Mouse (Mus musculus) embryo, embryonic 10.5 days (tissue): ENCODE measurements at regions not wholly inside any gene's neighbourhood (a gene's known extent, or its start where the extent isn't known, plus 50 kb on each side); places are given as distances from the start of the nearest gene placed in this dataset.

Experiments
- DNase-seq: peaks from one replicate; pipeline ENCODE4 v3.0.0-alpha.2; 2015; ENCODE audit warnings: low spot score

DNA sequence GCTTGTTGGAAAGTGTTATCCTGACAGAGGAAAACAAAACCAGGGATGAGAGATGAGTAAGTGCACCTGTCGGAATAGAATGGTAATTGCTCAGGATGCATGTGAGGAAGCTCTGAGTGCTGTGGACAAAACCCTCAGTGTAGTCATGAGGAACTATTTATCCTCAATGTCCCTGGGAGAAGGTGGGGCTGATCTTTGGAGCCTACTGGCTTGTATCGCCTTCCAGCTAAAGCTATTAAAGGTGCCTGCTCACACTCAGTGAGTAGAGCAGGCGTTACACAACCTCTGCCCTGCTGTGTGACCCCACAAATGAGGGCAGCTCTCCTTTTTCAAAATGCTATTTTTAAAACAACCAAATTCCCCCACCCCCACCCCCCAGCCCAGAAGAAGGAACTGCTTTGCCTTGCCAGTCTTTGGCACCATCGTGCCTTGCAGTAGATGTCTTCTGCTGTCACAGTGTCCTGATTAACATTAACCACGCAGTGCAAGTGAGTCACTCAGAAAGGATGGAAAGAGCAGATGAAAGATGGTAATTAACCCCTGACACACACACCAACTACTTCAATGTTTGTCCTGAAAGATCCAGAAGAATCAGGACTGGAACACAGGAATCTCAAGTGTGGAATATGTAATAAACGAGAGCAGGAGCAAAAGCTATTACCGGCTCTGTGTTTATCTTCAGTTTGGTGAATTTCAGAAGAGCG, 440.8 kb upstream of the Tnp1 start:
- no peak for DNase-seq

DNA sequence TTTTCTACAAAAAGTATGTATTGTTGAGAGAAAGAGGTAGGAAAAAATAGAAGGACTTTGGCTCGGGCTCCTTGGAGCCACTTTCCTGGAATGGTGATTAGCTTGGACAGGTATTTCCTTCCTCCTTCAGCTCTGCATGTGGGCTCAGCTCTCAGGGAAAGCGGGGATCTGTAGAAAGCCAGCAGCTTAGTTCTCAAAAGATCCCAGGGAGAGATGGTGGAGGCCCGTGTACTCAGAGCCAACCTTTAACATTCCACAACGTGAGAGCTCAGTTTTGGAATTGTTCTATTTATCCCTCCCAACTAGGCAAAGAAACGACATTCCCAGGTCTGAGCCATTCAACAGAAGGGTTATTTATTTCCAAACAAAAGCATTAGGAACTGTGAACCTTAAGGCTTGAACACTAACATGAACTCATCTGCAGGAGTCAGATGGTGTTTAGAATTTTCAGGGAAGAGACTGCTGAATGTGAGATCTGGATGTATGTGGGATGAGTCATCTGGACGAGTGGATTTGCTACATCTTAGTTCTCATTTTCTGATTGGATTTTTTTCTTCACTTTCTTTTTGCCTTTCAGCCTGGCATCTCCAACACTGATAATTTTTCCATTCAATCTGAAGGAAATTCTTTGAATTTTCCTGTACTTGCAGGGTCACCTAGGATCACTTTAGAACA, 428.6 kb upstream of the Tnp1 start:
- DNase-seq, result no peak

DNA sequence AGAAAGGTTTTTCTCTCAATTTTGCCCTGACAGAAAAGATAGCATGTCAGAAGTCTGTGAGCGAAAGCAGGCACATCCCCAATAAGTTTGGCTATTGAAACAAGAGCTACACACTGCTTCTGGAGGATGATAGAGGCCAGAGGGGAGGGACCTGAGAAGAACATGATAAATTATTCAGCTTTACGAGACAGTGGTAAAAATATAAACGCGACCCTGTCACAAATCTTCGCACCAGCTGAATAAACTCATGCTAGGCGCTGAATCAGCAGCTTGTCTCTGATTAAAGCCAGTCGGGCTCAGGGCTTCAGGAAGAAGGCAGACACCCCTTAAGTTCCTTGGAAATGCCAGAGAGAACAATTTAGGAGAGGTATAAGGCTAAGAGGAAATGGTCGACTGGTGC, 422.7 kb upstream of the Tnp1 start:
- peak; percentile 54 for DNase-seq

DNA sequence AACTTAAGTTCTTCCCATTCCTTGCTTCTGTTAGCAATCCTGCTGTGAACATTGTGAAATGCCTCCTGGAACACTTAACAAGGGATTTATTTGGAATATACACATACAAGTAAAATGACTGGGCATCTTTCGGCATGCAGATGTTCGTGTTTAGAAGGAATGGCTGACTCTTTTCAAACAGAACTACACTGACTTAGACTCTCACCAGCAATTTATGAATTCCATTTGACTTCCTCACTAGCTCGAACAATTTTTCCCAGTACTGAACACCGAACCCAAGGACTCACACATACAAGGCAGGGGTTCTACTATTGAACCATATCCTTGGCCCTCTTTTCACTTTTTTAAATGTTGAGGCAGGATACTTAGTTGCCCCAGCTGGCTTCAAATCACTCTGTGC, 412.4 kb upstream of the Tnp1 start:
- no peak for DNase-seq

DNA sequence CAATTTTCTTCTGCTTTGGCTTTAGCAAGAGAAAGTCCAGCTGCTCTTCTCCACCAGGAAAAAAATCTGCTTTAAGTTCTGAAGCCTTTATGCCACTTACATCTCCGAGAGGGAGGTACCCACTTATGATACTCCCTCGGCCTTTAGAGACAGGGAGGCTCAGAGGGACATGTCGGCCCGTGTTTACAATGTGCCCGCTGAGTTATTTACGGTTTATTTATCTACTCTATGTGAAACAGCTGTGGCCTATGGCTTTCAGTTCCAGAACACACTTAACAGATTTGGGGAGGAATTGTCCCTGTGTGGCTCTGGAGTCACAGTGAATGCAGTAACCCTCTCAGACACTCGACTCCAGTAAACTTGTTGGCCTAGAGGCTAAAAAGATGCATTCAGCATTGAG, 409.3 kb upstream of the Tnp1 start:
- DNase-seq, result peak; percentile 43

DNA sequence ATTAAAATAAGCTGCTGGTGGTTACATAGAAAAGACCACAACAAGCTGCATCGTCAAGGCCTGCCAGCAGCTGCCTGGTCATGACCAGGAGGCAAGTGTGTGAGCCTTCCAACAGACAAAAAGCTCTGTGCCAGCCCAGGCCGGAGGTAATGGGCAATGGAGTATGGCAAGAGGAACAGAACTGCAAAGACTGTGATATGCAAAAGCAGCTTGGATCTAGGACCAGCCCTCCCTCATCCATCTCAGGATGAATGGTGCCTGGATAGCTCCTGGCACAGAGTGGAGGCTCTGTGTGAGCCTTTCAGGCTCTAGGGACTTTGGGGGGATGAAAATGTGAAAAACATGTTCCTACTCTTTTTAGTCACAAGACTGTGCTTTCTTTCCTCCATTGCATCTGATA, 402.5 kb upstream of the Tnp1 start:
- no peak for DNase-seq

DNA sequence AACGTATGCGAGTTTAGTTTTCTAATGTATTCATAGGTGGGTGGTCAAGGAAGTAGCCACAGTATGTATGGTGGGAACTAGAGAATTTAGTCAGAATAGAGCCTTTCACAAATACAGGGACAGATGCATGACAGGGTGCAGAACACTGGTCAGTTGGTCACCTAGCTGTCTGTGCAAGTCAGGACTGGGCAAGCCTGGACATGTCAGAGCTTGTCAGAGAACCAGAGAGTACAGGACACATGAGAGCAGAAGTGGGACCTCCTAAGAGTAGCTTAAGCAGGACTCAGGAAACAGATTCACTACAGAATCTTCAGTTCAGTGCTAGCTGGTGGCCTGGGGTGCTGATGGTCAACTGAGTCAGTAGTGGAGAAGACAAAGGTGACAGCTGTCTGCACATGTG, 395.7 kb upstream of the Tnp1 start:
- no peak for DNase-seq

DNA sequence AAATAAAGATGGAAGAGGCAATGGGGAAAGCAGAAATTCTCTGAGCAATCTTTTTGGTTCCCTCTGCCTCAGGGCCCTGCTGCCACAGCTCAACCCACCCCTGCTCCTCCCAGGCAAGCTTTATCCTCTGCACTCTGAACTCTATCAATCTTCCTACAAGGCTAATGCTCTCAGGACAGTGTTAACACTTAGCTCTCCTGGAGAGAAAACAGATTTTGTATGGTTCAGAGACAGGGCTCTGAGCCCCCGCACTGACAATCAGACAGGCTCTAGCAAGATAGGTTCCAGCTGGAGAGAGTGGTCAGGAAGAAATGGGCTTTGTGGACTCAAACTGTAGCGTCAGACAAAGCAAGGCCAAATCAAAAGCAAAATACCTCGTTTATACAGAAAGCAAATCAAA, 383.5 kb upstream of the Tnp1 start:
- DNase-seq, result peak; percentile 58

DNA sequence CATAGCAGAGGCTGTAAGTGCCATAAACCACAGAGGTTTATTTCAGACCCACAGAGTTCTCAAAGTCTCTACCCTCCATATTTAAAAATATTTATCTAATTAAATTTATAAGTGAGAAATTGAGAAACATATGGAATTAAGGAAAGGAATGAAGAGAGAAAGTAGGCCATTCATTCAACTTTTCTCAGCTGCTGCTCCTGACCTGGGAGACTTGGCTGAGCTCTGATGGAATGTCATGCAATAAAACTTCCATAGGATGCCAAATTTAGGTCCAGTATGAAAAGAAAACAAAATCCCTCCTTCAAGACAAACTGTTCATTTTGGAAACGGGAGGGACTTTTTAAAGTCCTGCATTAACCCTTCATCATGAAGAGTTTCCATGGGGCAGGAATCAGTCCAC, 379.3 kb upstream of the Tnp1 start:
- no peak for DNase-seq

DNA sequence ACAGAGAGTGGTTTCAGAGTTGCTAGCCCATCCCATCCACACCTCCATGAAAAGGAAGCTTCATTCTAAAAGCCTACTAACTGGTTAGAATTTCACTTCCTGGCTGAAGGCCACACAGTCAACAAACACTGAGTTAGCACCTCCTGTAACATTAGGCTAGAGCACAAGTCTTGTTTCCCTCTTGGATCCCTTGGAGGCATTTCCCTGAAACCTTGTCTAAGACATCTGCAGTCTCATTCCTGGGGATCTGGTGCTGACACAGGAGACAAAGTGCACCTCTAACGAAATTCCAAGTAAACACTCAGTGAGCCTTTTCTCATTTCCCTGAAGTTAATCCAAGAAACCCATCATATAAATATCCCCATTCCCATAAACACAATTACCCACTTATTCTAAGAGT, 378.8 kb upstream of the Tnp1 start:
- no peak for DNase-seq

DNA sequence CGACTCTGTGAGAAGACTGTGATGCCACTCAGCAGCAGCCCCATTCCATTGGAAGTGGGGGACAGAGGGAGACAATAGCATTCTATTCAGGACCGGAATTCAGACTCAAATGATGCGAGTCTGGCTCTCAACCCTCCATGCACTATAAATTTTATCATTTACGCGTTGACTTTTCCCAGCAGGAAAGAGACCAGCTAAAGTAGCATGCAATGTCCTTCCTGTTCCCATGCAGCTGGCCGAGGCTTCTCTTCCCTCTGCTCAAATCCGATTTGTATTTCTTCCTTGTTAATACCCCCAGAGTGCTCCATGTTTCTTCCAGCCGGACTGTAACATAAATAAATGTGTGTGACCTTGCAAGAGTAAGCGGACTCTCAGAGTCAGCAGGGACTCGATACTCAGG, 376.4 kb upstream of the Tnp1 start:
- DNase-seq, result no peak

DNA sequence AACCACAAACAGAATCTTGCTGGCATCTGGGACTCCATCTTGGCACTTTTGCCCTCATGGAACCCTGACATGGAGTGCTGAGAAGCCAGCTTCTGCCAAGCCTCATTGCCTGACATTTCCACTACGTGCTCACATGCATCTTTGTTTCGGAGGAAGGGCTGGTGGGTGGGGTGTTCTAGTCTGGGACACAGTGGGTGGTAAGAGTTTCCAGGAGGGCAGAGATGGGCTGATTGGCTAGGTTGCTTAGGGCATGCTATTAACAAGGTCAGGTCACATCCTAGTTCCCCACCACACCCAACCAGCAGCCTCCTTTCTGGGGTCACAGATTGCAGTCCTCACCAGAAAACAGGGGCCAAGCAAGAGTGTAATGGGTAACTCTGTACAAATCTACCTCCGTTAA, 374.3 kb upstream of the Tnp1 start:
- no peak for DNase-seq

DNA sequence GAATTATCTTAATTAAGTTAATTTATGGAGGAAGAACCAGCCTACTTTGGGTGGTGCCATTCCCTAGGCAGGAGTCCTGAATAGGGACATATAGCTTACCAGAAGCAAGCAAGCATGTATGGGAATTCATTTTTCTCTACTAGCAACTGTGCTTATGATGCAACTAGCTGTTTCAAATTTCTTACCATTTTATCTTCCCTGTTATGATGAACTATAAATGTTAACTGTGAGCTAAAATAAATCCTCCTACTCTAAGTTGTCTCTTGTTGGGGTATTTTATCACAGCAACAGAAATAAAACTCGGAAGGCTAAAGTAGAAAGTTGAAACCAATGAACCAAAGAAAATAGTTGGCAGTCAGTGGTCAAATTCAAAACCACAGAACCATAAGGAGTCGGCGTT, 373.5 kb upstream of the Tnp1 start:
- DNase-seq, result no peak

DNA sequence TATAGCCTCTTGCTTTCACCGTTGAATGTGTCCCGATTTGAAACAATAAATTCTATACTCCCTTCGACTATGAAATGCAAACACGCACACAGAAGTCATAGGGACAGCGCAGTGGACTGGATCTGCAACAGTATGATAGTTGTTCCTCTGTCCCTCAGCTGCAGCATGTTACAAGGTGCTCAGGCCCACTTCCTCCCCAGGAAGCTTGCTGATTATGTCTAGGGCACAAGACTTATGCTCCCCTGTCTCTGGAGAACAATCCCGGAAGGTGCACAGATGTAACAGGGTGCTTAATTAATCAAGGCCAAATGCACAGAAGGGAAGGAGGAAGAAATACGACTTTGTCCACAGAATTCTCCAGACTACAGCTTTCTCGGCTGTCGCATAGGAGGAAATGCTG, 365.9 kb upstream of the Tnp1 start:
- no peak for DNase-seq

DNA sequence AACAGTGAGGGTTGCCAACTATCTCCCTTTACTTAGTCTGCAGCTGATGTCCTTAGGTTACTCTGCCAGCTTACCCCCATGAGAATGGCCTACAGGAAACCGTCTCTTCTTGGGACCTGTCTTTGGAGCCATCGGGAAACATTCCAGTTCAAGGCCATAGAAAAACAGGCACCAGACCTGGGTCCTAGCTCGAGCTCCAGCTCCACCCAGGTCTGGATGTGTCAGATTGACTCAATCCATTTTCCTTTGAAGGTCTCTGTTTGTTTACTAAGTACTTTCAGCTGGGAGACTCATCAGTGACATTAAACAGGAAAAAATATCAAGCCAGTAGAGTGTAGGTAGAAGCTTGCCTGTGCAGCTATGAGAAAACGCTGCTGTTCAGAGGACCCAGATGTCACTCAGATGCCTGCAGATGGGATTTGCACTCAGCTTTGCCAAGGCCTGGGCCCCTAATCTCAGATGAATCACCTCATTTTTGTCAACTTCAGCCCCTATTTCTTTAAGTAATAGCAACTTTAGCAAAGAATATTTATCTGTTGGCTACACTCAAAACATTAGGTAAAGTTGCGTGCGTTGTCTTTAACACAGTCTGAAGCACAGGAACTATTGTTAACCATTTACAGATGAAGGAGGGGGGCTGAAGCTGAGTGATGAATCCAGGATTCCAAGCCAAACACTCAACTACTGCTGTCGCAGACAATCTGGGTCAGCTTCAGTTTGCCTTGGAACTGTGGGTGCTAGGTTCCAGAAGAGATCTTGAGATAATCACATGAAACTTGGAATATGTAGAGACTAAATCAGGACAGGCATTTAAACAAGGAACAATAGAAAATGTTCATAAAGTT, 359.0 kb upstream of the Tnp1 start:
- no peak for DNase-seq

DNA sequence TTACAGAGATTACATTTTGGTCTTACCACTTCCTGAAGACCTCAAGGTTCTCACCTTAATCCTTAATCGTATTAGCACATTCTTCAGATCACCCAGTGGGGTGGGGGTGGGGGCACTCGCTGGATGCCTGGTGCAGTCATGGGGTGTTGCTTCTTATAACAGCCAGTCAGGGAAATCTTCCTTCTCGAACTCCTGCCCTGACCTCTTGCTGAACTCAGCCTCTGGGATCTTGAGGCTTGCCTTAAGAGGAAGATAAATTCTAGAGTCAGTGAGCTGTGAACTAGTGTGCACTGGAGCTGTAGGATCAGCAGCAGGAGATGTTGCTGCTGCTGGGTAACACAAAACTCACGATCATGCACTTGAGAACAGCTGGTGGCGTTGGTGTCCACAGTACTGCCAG, 352.5 kb upstream of the Tnp1 start:
- DNase-seq, result peak; percentile 31

DNA sequence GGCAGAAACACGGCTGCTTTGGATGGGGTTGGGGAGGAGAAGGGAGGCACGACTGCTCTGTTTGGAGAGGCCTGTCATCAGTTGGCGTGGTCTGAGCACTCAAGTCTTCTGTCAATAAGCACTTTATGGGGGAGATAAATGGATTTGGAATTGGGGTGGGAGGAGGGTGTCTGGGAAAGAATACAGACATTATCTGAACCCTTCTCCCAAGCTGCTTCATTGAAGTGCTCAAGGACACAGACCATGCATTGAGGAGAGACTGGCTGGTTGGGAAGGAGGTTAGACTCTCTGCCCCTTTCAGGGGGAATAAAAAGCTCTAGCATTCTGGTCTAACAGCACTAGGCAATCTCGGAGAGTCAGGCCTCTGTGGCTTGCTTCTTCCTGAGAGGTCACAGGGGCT, 350.1 kb upstream of the Tnp1 start:
- no peak for DNase-seq

DNA sequence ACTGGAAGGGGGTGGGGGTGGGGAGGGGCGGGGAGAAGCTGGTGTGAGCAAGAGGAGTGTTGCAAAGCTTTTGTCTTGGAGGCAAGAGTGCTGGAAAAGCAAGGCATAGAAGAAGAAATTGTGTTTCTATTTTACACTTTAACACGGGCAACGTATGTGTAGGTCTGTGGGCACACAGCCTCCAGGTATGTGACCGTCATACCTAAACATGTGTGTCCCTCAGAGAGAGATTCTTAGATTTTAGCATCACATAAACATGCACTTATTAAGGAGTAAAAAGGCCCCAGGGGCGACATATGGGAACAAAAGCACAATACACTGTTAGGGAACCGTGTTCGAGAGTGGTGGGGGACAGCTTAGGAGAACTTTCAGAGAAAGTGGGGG, 348.6 kb upstream of the Tnp1 start:
- DNase-seq, result no peak

DNA sequence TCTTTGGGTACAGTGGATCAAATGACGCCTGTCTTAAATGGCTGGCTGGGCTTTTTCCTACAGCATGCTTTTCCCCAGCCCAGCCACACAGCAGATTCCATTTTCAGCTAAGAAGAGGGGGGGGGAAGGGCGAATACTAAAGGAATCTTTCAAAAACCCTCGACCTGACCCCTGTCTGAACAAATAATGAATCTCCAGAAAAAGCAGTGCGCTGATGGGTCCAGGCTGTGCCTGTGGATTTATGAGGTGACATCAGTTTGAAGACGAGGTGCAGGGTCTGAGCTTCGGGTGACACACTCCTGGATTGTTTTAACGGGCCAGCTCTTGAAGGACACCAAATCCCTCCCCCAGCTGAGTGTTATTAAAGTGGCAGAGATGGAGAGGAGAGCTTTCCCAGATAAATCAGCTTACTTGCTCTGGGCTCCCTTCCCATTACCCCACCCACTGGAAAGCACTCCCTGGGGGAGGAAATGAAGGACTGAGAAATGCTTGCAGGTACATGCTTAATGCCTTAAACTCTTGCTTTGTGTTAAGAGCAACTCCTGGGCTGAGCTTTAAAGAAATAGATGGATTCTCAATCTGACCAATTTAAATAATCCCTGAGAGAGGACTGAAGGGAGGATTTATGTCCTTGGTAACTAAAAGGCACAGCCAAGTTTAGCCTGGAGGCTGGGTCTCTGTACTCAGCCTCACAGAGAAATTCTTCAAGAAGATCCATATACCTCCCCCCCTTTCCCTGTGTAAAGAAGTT, 348.0 kb upstream of the Tnp1 start:
- peak; percentile 89 for DNase-seq

DNA sequence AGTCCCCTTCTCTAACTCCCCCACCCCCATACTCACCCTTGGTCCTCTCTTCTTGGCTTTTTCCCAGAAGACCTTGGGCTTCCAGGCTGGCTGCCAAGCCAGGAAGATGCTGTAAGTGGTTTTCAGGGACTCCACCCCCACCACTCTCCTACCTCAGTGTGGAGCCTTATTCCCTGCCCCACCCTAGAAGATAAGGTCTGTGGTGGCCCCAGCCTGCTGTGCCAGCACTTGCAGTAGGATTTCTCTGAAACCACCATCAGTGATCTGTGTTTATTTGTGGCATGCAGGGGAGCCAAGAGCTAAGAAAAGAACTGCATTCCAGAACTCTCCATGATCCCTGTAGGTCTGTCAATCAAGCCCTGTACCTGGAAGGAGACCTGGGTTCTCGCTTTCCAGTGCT, 346.4 kb upstream of the Tnp1 start:
- no peak for DNase-seq

DNA sequence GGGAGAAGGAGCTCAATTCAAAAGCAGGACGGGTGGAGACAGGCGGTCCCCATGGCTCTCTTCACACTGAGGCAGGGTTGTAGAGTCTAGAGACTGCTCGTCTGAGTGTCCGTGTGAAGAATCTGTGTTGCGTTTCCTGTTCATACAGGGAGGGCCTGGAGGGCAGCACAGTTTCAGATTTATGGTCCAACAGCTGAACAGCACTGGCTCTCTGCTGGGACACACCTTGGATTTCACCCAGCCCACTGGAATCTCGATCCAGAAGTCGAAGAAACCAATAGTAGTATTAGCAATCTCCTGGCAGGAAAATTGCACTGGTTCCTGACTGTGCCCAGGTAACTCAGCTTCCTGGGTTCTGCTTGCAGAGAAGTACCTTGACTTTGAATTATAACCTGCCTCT, 345.6 kb upstream of the Tnp1 start:
- DNase-seq, result no peak

DNA sequence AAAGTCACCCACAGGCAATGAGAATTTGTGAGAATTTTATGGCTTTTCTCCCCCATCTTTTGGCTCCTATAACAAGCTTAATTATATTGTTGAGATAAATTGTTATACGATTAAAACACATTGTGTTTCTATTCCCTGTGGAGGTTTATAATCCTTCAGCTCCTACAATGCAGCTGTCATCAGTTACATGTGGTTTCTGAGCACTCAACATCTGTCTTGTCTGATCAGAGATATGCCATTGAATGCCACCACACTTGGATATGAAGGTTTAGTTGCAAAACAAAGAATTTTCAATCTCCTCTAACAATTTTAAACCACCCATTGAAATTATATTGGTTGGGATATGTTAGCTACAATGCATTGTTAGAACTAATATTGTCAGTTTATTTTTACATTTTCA, 338.7 kb upstream of the Tnp1 start:
- no peak for DNase-seq

DNA sequence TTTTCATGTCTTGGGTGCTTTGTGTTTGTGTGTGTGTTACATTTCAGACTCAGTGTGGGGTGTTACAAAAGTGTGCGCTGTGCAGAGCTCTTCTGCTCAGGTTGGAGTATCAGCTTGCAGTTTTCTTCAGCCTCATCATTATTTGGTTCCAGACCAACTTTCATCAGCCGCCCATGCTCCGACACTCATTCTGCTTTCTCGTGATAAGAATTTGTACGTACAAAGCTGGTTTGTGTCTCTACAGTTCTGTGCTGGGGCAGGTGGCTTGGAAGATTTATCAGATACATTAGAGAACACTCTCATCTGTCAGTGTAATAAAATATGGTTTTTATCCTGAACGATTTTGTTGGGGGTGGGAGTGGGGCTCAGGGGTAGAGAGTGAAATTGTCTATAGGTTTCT, 332.8 kb upstream of the Tnp1 start:
- DNase-seq, result no peak
